Mouse (Mus musculus): ENCODE results near the gene 1700020D05Rik.

Gene 1700020D05Rik

DNA sequence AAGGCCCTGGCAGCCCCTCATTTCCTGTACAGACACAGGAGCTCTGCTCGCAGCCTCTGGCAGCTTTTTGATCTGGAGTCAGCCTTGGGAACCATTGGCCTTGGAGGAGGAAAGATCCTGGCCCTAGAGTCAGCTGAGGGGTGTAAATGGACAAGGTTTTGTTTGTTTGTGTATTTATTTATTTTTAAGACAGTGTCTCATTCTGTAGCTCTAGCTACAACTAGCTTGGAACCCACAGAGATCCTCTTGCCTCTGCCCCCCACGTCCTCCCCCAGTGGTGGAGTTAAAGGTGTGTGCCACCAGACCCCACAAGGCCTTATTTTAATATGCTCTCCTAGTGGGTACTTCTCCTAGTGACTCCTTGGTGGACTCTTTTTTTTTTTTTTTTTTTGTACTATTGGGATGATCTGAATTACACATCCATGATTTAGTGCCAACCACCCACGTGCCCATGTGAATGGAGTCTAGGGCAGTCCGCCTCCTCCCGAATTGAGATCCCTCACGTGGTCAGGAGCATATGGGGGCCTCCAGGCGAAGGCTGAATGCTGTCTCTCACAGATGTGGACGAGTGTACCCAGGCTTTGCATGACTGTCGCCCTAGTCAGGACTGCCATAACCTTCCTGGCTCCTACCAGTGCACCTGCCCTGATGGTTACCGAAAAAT is 26.5 kb downstream of the 1700020D05Rik start:
- CTCF ChIA-PET, result no interaction called here

DNA sequence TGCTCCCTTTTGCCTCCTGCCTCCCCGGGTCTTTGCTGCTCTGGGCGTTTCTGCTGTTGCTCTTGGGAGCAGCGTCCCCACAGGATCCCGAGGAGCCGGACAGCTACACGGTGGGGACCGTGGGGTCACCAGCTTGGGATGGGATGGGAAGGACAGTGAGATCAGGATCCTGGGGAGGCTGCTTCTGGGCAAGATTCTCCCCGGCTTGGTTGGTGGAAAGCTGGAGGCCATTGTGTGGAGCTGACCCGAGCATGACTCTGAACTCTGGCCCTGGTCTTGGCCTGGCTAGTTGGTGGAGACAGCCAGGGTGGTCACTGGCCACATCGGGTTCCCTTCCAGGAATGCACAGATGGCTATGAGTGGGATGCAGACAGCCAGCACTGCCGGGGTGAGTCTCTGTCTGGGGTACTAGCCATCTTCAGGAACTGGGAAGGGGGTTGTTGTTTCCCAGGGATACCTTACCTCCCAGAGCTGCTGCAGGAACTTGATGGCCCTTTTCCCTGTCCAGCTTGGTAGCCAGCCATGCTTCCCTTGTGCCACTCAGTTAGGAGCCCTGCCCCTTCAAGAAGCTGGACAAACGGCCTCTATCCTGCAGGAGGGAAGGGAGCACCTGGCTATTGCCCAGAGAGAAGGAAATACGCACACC is 28.4 kb downstream of the 1700020D05Rik start:
- CTCF ChIA-PET, result interaction anchor here (0.6 to 0.9 kb wide), 2 partner anchors 11 to 88 kb away, joined by 3 to 6 read pairs; no protein-coding TSS in a partner anchor

DNA sequence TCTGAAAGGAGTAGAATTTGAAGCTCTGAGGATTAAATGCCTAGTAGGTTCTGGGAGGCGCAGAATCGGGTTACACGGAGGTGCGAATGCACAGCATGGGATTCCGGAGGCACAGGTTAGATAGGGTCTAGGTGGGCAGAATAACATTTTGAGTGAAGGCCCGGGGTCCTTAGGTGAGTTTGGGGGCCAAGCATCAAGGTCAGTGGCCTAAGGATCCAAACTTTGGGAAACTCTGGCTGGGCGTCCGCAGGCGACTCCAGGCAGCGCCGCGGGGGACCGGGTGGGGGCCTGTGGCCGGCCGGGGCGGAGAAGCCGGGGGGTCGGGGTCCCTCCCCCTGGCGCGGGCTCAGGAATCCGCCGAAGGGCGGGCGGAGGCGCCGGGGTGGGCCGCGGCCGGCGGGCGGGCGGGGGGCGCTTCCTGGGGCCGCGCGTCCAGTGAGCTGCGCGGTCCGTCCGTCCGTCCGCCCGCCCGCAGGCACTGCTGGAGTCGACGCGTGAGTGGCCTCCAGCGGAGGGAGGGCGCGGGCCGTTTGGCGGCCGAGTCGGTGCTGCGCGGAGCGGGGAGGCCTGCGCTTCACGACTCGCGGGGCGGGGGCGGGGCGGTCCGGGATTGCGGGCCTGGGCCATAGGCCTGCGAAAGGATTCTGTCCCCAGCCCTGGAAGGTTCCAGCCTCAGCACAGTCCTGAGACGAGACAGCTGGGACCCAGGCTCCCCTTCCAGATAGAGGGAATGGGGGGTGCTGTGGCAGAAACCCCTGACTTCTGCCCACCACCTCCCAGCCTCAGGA is 29.1 kb downstream of the 1700020D05Rik start:
- CTCF ChIA-PET, result interaction anchor here (1.6 kb wide), 1 partner anchor 13 kb away, joined by 4 read pairs; the partner anchor contains the start of gene Mus81

DNA sequence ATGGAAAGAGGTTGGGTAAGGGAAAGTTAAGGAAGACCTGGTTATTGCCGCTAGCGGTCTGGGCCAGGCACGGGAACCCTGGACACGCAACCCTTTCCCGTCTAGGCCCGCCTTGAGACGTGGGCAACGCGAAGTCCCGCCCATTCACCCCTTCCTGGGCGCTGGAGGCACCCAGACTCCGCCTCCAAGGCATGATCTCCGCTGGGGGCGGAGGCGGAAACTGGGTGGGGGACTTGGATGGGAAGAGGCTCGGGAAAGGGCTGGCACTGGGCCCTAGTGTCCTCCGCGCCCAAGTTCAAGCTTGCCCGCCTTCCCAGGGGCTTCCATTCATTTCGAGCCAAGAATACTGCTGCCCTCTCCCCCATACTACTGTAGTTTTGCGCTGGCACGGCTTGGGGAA is 29.9 kb downstream of the 1700020D05Rik start, which contains the start of gene Efemp2:
Gene Efemp2 (plus strand): TSS at position 235 of the 400 bp plus-strand sequence.
- CTCF ChIA-PET, result interaction anchor here (1.6 kb wide), 1 partner anchor 14 kb away, joined by 4 read pairs; the partner anchor contains the start of gene Mus81

DNA sequence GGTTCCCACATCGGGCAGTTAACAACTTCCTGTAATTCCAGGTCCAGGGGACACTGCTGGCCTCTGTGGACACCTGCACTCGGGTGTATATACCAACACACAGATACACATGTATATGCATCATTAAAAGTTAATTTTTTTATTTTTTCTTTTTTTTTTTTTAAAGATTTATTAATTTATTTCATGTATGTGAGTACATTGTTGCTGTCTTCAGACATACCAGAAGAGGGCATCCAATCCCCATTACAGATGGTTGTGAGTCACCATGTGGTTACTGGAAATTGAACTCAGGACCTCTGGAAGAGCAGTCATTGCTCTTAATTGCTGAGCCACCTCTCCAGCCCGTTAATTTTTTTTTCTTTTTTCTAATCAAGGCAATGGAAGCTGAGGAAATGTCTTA is 30.7 kb downstream of the 1700020D05Rik start:
- CTCF ChIA-PET, result interaction anchor here (1.6 kb wide), 1 partner anchor 15 kb away, joined by 4 read pairs; the partner anchor contains the start of gene Mus81

DNA sequence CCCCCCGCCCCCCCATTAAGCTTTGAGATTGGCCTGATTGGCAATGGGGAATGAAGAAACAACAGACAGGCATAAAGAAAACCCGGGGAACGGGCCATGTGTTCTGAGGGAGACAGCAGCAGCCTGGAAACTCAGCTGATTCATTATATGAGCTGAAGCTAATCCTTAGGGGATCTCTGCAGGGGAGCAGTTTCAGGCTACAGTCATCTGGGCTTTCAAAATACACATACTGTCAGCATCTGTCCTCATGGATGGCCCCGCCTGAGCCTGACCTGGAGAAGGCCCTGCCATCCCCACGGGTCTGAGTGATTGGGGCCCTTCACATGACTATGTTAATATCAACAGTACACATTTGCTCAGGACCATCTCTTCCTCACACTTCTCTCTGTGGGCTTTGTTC is 31.7 kb downstream of the 1700020D05Rik start:
- CTCF ChIA-PET, result interaction anchor here (0.6 to 0.7 kb wide), 4 partner anchors 13 to 1187 kb away, joined by 3 to 8 read pairs (median 6); partner anchors contain the start of gene Fosl1

DNA sequence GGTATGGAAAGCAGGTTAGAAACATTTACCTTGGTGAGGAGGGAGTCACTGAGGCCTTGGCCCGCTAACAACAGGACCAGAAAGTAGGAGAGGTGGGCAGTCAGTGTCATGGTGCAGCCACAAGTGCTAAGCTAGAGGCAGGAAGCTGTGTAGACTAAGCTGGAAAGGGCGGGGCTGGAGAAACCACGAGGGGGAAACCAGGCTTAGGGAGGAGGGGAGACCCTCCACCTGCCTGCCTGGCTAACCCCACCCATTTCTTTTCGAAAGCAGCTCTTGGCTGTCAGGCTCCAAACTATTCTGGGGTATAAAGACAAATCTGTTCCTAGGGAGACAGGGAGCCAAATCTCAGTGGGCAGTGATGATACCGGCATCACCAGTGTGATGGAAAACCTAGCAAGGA is 35.2 kb downstream of the 1700020D05Rik start, which contains the start of gene Ctsw:
Gene Ctsw (minus strand): TSS at position 134 of the 400 bp plus-strand sequence.
- CTCF ChIA-PET, result no interaction called here

DNA sequence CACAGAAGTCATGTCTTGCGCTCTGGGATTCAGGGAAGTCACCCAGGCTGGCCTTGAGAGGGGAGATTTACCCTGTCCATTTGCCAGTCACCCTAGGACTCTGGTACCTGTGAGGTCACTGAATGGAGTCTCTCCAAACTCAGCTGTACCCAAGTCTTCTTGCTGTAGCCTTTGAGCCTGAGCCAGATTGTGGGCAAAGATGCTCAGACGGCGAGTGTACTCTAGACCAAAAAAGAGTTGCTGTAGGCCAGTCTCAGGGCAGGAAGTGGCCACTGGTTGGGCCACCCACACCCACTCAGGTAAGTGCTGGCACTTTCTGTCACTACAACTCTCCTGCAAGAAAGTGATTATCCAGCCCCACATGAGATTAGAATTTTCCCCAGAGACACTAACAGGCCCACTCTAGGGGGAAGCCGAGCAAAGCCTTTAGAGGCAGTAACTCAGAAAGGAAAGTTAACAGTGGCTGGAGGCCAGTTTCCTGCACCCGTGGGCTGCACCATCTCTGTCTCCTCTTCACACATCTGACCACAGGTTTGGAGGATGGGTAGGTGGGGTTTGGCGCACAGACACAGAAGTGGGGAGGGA is 36.6 kb downstream of the 1700020D05Rik start:
- CTCF ChIA-PET, result no interaction called here

DNA sequence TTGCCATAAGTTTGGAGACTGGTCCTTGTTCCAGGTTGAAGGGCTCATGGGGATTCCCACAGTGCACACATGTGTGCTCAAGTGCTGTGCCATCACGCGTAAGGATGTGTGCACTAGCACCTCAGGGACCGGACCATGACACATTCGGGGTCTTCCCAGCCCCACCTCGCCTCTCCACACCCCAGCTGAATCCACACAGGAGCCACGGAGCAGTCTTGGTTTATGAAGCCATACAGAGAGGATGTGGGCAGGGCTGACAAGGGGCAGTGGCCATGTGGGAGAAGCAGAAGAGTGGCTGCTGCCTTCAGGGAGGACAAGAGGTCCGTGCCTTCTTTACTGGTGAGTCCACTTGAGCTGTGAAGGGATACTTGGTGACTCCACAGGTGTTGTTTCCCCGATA is 38.5 kb downstream of the 1700020D05Rik start:
- CTCF ChIA-PET, result interaction anchor here (1.0 kb wide), 2 partner anchors 22 to 171 kb away, joined by 4 to 5 read pairs; no protein-coding TSS in a partner anchor

DNA sequence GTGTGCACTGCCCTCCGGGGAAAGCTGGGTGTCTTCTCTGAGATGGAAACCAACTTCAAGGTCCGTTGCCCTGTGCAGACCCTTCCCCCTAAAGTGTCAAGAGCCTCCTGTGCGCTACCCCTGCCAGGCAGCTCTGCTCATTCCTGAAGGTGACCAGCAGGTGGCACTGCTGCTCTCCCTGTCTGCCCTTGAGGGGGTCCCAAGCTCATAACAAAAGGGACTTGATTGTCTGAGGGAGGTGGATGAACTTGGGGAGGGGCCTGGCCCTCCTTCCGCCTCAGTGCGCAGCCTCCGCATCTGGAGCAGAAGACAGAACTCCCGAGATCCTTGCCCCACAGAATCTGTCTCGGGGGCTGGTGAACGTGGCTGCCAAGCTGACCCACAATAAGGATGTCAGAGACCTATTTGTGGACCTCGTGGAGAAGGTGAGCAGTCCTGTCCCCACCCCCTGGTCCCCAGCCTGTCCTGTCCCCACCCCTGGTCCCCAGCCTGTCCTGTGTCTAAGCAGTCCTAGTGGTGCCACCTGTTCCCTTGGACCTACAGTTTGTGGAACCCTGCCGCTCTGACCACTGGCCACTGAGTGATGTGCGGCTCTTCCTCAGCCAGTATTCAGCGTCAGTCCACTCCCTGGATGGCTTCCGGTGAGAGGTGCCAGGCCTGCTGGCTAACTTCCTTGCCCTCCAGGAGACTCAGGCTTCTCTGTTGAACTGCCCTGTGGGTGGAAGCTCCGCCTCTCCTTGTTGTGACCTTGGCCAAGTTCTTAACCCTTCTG is 39.6 kb downstream of the 1700020D05Rik start:
- CTCF ChIA-PET, result interaction anchor here (1.0 to 1.5 kb wide), 4 partner anchors 11 to 170 kb away, joined by 3 to 5 read pairs (median 4); no protein-coding TSS in a partner anchor

DNA sequence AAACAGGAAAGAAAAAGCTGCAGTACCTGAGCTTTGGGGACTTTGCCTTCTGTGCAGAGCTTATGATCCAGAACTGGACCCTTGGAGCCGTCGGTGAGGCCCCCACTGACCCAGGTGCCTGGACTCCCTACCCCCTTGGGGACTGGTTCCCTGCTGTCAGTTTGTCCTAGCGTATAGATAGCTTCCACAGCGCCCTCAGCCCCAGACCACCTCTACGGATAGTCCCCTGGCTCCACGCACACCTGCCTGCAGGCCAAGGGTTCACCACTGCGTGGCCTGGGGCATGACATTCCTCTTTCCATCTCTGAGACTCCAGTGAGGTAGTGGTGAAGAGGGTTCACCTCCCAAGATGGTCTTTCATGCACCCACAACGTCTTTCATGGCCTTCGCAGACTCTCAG is 40.4 kb downstream of the 1700020D05Rik start:
- CTCF ChIA-PET, result interaction anchor here (1.0 to 1.5 kb wide), 2 partner anchors 12 to 30 kb away, joined by 3 to 4 read pairs; no protein-coding TSS in a partner anchor

DNA sequence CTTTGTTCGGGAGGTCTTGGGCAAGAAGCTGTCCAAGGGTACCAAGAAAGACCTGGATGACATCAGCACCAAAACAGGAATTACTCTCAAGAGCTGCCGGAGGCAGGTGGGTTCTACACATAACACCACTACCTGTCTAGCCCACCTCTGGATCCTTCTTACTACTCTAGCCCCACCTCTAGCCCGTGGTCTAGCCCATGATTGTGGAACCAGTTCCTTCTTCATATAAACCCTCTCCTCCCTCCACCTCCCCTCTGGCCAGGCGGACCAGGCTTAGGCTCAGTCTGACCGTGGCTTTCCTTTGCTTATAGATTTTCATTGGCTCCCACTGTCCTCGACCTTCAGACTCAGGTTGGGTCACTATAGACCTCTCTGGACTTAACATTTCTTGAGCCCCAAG is 42.2 kb downstream of the 1700020D05Rik start:
- CTCF ChIA-PET, result no interaction called here

DNA sequence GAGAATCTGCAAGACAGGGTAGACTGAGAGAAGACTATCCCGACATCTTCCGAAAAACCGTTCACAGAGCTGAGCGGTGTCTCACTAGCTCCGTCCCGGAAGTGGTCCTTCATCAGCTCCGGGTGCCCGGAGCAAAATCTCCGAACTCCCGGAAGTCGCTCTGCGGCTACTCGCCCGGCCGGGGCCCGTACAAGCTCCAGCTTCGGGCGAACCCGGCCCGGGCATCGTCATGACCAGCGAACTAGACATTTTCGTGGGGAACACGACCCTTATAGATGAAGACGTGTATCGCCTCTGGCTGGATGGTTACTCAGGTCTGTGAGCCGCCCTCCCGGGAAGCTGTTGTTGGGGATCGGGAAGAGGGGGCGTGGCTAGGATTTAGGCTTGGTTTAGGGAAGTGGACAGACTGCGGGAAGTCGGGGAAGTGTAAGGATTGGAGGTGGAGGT is 43.1 kb downstream of the 1700020D05Rik start, which contains the start of gene Fibp:
Gene Fibp (plus strand): TSS at position 151 of the 447 bp plus-strand sequence.
- CTCF ChIA-PET, result no interaction called here

DNA sequence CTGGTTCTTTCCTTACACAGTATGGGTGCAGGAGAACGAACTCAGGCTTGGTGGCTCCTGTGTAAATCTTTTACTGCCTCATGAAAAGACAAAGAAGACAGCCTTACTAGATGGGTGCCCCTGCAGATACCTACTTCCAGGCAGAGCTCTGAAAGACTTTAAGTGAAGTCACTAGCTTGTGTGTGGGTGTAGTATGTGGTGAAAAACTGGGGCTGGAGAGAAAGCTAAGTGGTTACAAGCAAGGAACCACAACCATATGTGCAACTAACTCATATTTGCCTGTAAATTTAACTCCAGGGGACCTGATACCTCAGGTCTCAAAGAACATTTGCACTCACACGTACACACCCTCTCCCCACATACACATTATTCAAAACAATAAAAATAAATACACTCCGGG is 43.7 kb downstream of the 1700020D05Rik start:
- CTCF ChIA-PET, result no interaction called here

DNA sequence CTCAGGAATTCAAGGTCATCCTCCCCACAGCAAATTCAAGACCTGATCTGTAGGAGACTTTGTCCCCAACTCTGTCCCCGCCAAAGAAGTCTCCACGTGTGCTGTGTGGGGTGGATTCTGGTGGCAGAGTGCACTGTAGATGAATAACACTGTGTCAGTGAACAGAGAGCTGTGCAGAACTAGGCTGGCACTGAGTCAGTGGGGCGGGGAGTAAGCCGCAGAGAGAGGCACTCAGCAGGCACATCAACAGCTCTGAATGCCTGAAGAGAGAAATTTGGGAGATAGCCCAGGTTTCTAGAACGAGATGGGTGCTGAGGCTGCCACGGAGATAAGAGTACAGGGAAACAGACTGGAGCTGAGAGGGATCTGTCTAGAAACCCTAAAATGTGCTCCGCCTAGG is 44.6 kb downstream of the 1700020D05Rik start:
- CTCF ChIA-PET, result interaction anchor here (0.6 to 1.6 kb wide), 2 partner anchors 13 to 29 kb away, joined by 3 to 8 read pairs; partner anchors contain the start of gene Mus81

DNA sequence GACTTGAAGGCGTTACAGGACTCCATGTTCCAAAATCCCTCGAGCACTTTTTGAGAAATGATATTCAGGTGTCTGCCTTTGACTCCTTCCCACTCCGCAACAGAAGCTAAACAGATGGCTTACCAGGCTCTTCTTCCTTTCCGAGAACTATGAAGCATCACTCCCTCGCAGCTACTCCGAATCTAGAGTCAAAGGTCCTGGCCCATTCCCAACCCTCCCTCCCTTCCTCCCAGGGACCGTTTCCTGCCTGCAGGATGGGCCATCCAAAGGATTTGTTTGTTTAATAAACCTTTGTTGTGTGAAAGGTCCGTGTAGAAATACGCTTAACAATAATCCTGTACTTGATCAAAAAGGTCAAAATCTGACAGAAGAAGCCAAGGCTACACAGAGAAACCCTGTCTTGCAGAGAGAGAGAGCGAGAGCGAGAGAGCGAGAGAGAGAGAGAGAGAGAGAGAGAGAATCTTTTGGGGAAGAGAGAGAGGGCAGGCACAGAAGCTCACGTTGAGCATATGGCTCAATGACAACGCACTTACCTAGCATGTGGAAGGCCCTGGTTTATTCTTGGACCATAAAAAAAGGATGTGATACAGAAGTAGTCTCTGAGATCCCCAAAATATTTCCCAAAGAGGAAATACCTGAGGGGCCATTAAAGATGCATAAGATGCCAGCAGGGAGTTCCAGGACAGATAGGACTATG is 45.7 kb downstream of the 1700020D05Rik start, which contains the start of gene Ccdc85b:
Gene Ccdc85b (minus strand): TSS at position 149 of the 697 bp plus-strand sequence.
- CTCF ChIA-PET, result interaction anchor here (1.6 kb wide), 1 partner anchor 30 kb away, joined by 3 read pairs; the partner anchor contains the start of gene Mus81

DNA sequence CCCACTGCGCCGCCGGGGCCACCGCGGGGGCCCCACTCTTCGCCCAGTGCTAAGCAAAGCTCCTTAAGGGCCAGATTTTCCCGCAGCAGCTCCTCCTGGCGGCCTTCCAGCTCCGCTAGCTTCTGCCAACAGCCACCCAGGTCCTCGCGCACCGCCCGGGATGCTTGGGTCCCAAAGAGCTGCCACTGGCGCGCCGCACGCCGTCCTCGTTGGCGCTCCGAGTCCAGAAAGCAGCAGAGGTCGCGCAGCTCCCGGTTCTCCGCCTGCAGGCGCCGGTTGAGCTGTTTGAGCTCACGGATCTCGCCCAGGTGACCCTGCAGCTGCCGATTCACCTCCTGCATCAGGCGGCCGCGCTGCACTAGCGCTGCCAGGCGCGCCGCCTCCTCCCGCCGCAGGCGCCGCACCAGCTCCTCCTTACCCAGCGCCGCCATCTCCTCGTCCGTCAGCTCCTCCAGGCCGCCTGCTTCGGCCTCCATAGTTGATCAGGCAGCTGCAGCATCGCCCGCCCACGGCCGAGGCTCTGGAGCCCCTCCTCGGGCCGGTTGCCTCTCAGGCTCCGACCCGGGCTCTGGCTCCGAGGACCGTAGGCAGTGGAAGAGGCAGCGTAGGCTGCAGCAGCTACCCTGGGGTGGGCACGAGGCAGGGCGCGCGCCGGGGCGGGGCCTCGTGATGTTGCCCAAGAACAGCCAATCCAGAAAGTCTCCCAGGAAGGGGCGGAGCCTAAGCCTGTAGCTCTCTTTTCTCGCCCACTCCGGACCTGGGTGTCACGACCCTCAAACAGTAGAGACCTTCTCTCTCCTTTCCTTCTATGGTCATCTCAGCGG is 46.5 kb downstream of the 1700020D05Rik start:
- CTCF ChIA-PET, result interaction anchor here (0.7 kb wide), 1 partner anchor 23 kb away, joined by 3 read pairs; no protein-coding TSS in a partner anchor

DNA sequence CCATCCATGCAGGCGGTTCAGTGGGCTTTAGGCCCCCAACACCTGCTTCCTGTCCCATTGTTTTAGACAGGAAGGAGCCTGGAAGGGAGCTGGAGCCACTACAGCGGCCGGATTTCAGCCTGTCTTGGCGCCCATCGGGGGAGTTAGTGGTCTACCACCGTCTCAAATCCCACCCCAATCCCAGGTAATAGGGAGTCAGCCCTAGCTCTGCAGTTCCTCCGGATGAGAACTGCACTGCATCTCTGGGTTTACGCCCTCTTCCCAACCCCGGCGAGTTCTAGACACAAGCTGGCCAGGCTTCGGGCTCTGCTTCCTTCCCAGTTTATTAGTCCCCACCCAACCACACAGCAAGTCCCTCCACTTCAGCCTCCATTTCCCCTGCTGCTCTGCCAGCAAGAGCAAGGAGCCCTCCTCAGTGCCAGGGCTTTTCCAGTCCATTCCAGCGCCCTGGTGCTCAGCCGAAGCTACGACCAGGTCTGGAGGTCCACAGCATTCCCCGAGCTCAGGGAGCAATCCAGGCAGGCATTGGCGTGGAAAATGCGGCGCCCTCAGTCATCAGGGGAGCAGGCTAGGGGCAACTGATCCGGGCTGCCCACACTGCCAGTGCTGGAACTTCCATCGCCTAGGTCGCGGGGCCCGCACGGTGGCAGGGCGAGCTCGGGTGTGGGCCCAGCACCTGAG is 47.2 kb downstream of the 1700020D05Rik start:
- CTCF ChIA-PET, result interaction anchor here (0.6 to 0.7 kb wide), 2 partner anchors 21 to 22 kb away, joined by 3 to 4 read pairs; no protein-coding TSS in a partner anchor
